Mouse (Mus musculus) forebrain, embryonic 14.5 days (tissue): ENCODE measurements around the gene Gm49601. TPM values are rescaled to one million over a fixed set of nuclear protein-coding genes. Genes with fewer than 3 reads are reported as not detected.

Source experiments
- ATAC-seq: fragments of 200-750 bp; cut with Nextera tagmentation; 2 replicates; pipeline ENCODE4 v1.8.0; 2017; ENCODE audit warnings: mild to moderate bottlenecking, moderate library complexity
- DNase-seq: peaks from one replicate; pipeline ENCODE4 v3.0.0-alpha.2; 2015; ENCODE audit warnings: low spot score
- H3K27ac ChIP-seq: fragments of 300-500 bp; sonication (generic); 2 replicates; pipeline ENCODE4 v1.5.1; 2014; ENCODE audit warnings: low read depth, mild to moderate bottlenecking, control low read depth, low read length, moderate library complexity
- H3K27me3 ChIP-seq: fragments of 300-500 bp; sonication (generic); replicated peaks from 2 replicates; pipeline ENCODE4 v1.6.1; 2014; ENCODE audit warnings: low read length, control low read depth, mixed read lengths; ENCODE audit not compliant: control insufficient read depth, insufficient read depth
- H3K36me3 ChIP-seq: fragments of 300-500 bp; sonication (generic); 2 replicates; pipeline ENCODE4 v1.6.1; 2014; ENCODE audit warnings: low read length, control low read depth; ENCODE audit not compliant: control insufficient read depth, insufficient read depth
- H3K4me1 ChIP-seq: fragments of 300-500 bp; sonication (generic); 2 replicates; pipeline ENCODE4 v1.6.1; 2014; ENCODE audit warnings: antibody characterized with exemption, low read length, control low read depth; ENCODE audit not compliant: control insufficient read depth, insufficient read depth
- H3K4me2 ChIP-seq: fragments of 300-500 bp; sonication (generic); 2 replicates; pipeline ENCODE4 v1.6.1; 2014; ENCODE audit warnings: mild to moderate bottlenecking, control low read depth, low read length
- H3K4me3 ChIP-seq: fragments of 300-500 bp; sonication (generic); 2 replicates; pipeline ENCODE4 v1.5.1; 2014; ENCODE audit warnings: low read depth, low read length, control low read depth
- H3K9ac ChIP-seq: fragments of 300-500 bp; sonication (generic); 2 replicates; pipeline ENCODE4 v1.6.1; 2014; ENCODE audit warnings: mild to moderate bottlenecking, low read length, control low read depth, moderate library complexity
- H3K9me3 ChIP-seq: fragments of 300-500 bp; sonication (generic); replicated peaks from 2 replicates; pipeline ENCODE4 v1.6.1; 2016; ENCODE audit warnings: low read length, control low read depth, mixed read lengths; ENCODE audit not compliant: control insufficient read depth
- WGBS: fragments of 180-500 bp; shearing (Covaris S2); extraction: QIAGEN DNeasy Blood & Tissue Kit; methylation state at CpG from one replicate; pipeline ENCODE4 v1.1.7; 2014; 5-methylcytosine and 5-hydroxymethylcytosine counted together
- polyA plus RNA-seq: library from polyadenylated mRNA; unstranded; fragments of >200 nt; fragmentation: Nextera tagmentation; extraction: Ambion mirVana; gene quantifications from 2 replicates; pipeline ENCODE4 v1.2.1, GENCODE M21; 2014

Gm49601 gene
- polyA plus RNA-seq, 1 experiment from 2014 or later: 5.7 TPM

GRCm38 (mm10) chr16:18605705-18606104 is 20.5 kb downstream of the Gm49601 start:
- Histone ChIP-seq H3K9me3 (no peaks in the 10 kb centered on the region), H3K27ac (no peak overlapping the region), H3K4me1 (no peaks in the 10 kb centered on the region), H3K9ac (no peak overlapping the region), H3K4me2 (no peak overlapping the region), H3K4me3 (no peak overlapping the region), H3K27me3 (peaks cover 2% of the 10 kb centered on the region; the same call in 1 of the 2 replicates), H3K36me3 (no peaks in the 10 kb centered on the region)
- ATAC-seq: no peak
- no peak for DNase-seq
- 78% methylated on average over 5 of the region's 5 CpGs for WGBS

- no peak overlapping the region for H3K4me2 ChIP-seq
- no peak overlapping the region for H3K4me3 ChIP-seq
- H3K27ac ChIP-seq: no peak overlapping the region
- no peak overlapping the region for H3K9ac ChIP-seq
- WGBS: 59% methylated on average over 8 of the region's 8 CpGs
- H3K27me3 ChIP-seq: no peaks in the 10 kb centered on the region; the same call in 1 of the 2 replicates
- H3K4me1 ChIP-seq: no peaks in the 10 kb centered on the region
- DNase-seq: no peak
- no peaks in the 10 kb centered on the region for H3K9me3 ChIP-seq
- ATAC-seq: no peak
- H3K36me3 ChIP-seq: no peaks in the 10 kb centered on the region
Measured at GRCm38 (mm10) chr16:18604267-18604701, 21.9 kb downstream of the Gm49601 start.

GRCm38 (mm10) chr16:18601447-18601846 is 24.8 kb downstream of the Gm49601 start:
- no peaks in the 10 kb centered on the region for H3K4me1 ChIP-seq
- no peaks in the 10 kb centered on the region; the same call in 1 of the 2 replicates for H3K27me3 ChIP-seq
- H3K4me3 ChIP-seq: no peak overlapping the region
- H3K9ac ChIP-seq: no peak overlapping the region
- DNase-seq (no peak), ATAC-seq (no peak)
- no peaks in the 10 kb centered on the region for H3K36me3 ChIP-seq
- 70% methylated on average over 7 of the region's 7 CpGs for WGBS
- no peak overlapping the region for H3K27ac ChIP-seq
- H3K9me3 ChIP-seq: no peaks in the 10 kb centered on the region
- no peak overlapping the region for H3K4me2 ChIP-seq

- H3K36me3 ChIP-seq: no peaks in the 10 kb centered on the region
- no peak for DNase-seq
- no peak overlapping the region for H3K4me2 ChIP-seq
- peaks cover 4% of the 10 kb centered on the region for H3K27me3 ChIP-seq
- ATAC-seq: no peak
- H3K4me1 ChIP-seq: no peaks in the 10 kb centered on the region
- no peak overlapping the region for H3K9ac ChIP-seq
- H3K27ac ChIP-seq: no peak overlapping the region
- 86% methylated on average over 3 of the region's 3 CpGs for WGBS
- H3K4me3 ChIP-seq: no peak overlapping the region
- no peaks in the 10 kb centered on the region for H3K9me3 ChIP-seq
Measured at GRCm38 (mm10) chr16:18598006-18598405, 28.2 kb downstream of the Gm49601 start.

- H3K27ac ChIP-seq: no peak overlapping the region
- DNase-seq (no peak), ATAC-seq (no peak)
- no peaks in the 10 kb centered on the region for H3K36me3 ChIP-seq
- WGBS: 33% methylated on average over 5 of the region's 5 CpGs
- H3K4me3 ChIP-seq: no peak overlapping the region
- H3K27me3 ChIP-seq: peaks cover 18% of the 10 kb centered on the region
- H3K4me1 ChIP-seq: no peaks in the 10 kb centered on the region
- H3K4me2 ChIP-seq: no peak overlapping the region
- H3K9me3 ChIP-seq: no peaks in the 10 kb centered on the region
- no peak overlapping the region for H3K9ac ChIP-seq
Measured at GRCm38 (mm10) chr16:18596255-18596654, 30.0 kb downstream of the Gm49601 start.

- Histone ChIP-seq H3K4me3 (no peak overlapping the region), H3K4me1 (0 out of 2 replicates have a peak, but pooled peaks cover 3% of the 10 kb centered on the region), H3K27ac (no peak overlapping the region), H3K27me3 (peaks cover 41% of the 10 kb centered on the region), H3K36me3 (no peaks in the 10 kb centered on the region), H3K9me3 (no peaks in the 10 kb centered on the region), H3K4me2 (no peak overlapping the region), H3K9ac (no peak overlapping the region)
- DNase-seq: no peak
- WGBS: 71% methylated on average over 2 of the region's 2 CpGs
- ATAC-seq: no peak
Measured at GRCm38 (mm10) chr16:18593930-18594329, 32.3 kb downstream of the Gm49601 start.

GRCm38 (mm10) chr16:18591047-18592018 is 34.9 kb downstream of the Gm49601 start:
- 1% methylated on average over 51 of the region's 59 CpGs for WGBS
- H3K9ac ChIP-seq: peak overlapping the region; percentile 13; the same call in 1 of the 2 replicates
- H3K27me3 ChIP-seq: peaks cover 67% of the 10 kb centered on the region
- H3K27ac ChIP-seq: no peak overlapping the region
- H3K9me3 ChIP-seq: no peaks in the 10 kb centered on the region
- peak; percentile 35; the same call in 1 of the 2 replicates for ATAC-seq
- DNase-seq: no peak
- H3K4me1 ChIP-seq: peaks cover 6% of the 10 kb centered on the region
- H3K4me3 ChIP-seq: peak overlapping the region; percentile 11
- no peaks in the 10 kb centered on the region for H3K36me3 ChIP-seq
- peak overlapping the region; percentile 42 for H3K4me2 ChIP-seq

GRCm38 (mm10) chr16:18589804-18590790 is 36.1 kb downstream of the Gm49601 start, which contains the start of gene Tbx1:
TSS of gene Tbx1 (minus strand) at chr16:18590671.
- ATAC-seq (no peak), DNase-seq (no peak)
- WGBS: 1% methylated on average over 48 of the region's 48 CpGs
- Histone ChIP-seq H3K36me3 (no peaks in the 10 kb centered on the region), H3K9ac (peak within 1 kb of the TSS; percentile 13; the same call in 1 of the 2 replicates), H3K27me3 (peaks cover 79% of the 10 kb centered on the region), H3K9me3 (no peaks in the 10 kb centered on the region), H3K27ac (no peak within 1 kb of the TSS), H3K4me3 (peak within 1 kb of the TSS; percentile 19), H3K4me2 (peak within 1 kb of the TSS; percentile 42), H3K4me1 (peaks cover 6% of the 10 kb centered on the region)
